Mouse (Mus musculus): ENCODE measurements around the gene Insm1.

The Insm1 gene

GRCm38 (mm10) chr2:146221076-146221928 is at the start of gene Insm1:
Gene Insm1 (plus strand): TSS chr2:146221921.
- DNase-seq = peak; percentile 88

GRCm38 (mm10) chr2:146172106-146172505 is 49.6 kb upstream of the Insm1 start:
- no peak for DNase-seq

GRCm38 (mm10) chr2:146174173-146174572 is 47.5 kb upstream of the Insm1 start:
- no peak for DNase-seq

- DNase-seq = no peak
Observed at GRCm38 (mm10) chr2:146178718-146179117, 43.0 kb upstream of the Insm1 start.

- no peak for DNase-seq
Observed at GRCm38 (mm10) chr2:146183830-146184793, 37.6 kb upstream of the Insm1 start.

GRCm38 (mm10) chr2:146196126-146196525 is 25.6 kb upstream of the Insm1 start:
- DNase-seq = no peak

- no peak for DNase-seq
Observed at GRCm38 (mm10) chr2:146197947-146198346, 23.8 kb upstream of the Insm1 start.

GRCm38 (mm10) chr2:146210968-146211367 is 10.8 kb upstream of the Insm1 start:
- DNase-seq = no peak

GRCm38 (mm10) chr2:146214715-146215114 is 7.0 kb upstream of the Insm1 start:
- DNase-seq = peak; percentile 81

- peak; percentile 13 for DNase-seq
Observed at GRCm38 (mm10) chr2:146216111-146217064, 5.3 kb upstream of the Insm1 start.

- peak; percentile 72 for DNase-seq
Observed at GRCm38 (mm10) chr2:146217227-146217980, 4.3 kb upstream of the Insm1 start.

- DNase-seq = peak; percentile 82
Observed at GRCm38 (mm10) chr2:146218161-146218691, 3.5 kb upstream of the Insm1 start.

- DNase-seq = peak; percentile 56
Observed at GRCm38 (mm10) chr2:146218881-146219535, 2.7 kb upstream of the Insm1 start.

GRCm38 (mm10) chr2:146219791-146220190 is 1.9 kb upstream of the Insm1 start:
- DNase-seq = peak; percentile 18

- peak; percentile 72 for DNase-seq
Observed at GRCm38 (mm10) chr2:146220591-146221075, 1.1 kb upstream of the Insm1 start.

- peak; percentile 81 for DNase-seq
Observed at GRCm38 (mm10) chr2:146221929-146222278, 183 bp downstream of the Insm1 start.

GRCm38 (mm10) chr2:146222279-146223175 is 806 bp downstream of the Insm1 start:
- DNase-seq = peak; percentile 74

- DNase-seq = peak; percentile 72
Observed at GRCm38 (mm10) chr2:146223176-146223905, 1.6 kb downstream of the Insm1 start.

GRCm38 (mm10) chr2:146224141-146224540 is 2.4 kb downstream of the Insm1 start:
- no peak for DNase-seq

Data from embryo, embryonic 11 days (tissue).